Mouse (Mus musculus): ENCODE data around the gene Tmem221.
A peak's percentile ranks its signal among the peaks of the same experiment; 100 is the strongest.
"Not testable (repeated sequence)": the region's sequence is repeated elsewhere in the genome, so short reads cannot be mapped to it uniquely, and the experiment has no call there.

Tmem221 gene

GRCm38 (mm10) chr8:71547590-71547989 lies 11.1 kb downstream of the Tmem221 start:
- no peak for DNase-seq (ENCODE audit: low spot score)

GRCm38 (mm10) chr8:71545053-71545452 lies 13.6 kb downstream of the Tmem221 start:
- no peak for DNase-seq (ENCODE audit: low spot score)

- DNase-seq (ENCODE audit: low spot score): no peak
These were observed 14.9 kb downstream of the Tmem221 start for GRCm38 (mm10) chr8:71543755-71544154.

- peak; percentile 95 for DNase-seq (ENCODE audit: low spot score)
These were observed 15.9 kb downstream of the Tmem221 start, which contains the start of gene Mvb12a for GRCm38 (mm10) chr8:71542632-71543343. TSS of gene Mvb12a (plus strand) at chr8:71542922.

- DNase-seq (ENCODE audit: low spot score): peak; percentile 92
These were observed 21.4 kb downstream of the Tmem221 start, which contains the start of gene Bst2 for GRCm38 (mm10) chr8:71537028-71537867. TSS of gene Bst2 (minus strand) at chr8:71537456.

GRCm38 (mm10) chr8:71535663-71536062 lies 23.0 kb downstream of the Tmem221 start:
- DNase-seq (ENCODE audit: low spot score): no peak

GRCm38 (mm10) chr8:71534263-71534810 lies 24.3 kb downstream of the Tmem221 start:
- no peak for DNase-seq (ENCODE audit: low spot score)

- not testable (repeated sequence) for DNase-seq (ENCODE audit: low spot score)
These were observed 27.8 kb downstream of the Tmem221 start for GRCm38 (mm10) chr8:71530735-71531467.

- DNase-seq (ENCODE audit: low spot score): no peak
These were observed 30.2 kb downstream of the Tmem221 start for GRCm38 (mm10) chr8:71528362-71529073.

- DNase-seq (ENCODE audit: low spot score): no peak
These were observed 31.4 kb downstream of the Tmem221 start for GRCm38 (mm10) chr8:71527162-71527870.

- DNase-seq (ENCODE audit: low spot score): no peak
These were observed 32.4 kb downstream of the Tmem221 start for GRCm38 (mm10) chr8:71526272-71526671.

- DNase-seq (ENCODE audit: low spot score): no peak
These were observed 33.2 kb downstream of the Tmem221 start, which contains the start of gene Ccdc194 for GRCm38 (mm10) chr8:71525226-71526050. TSS of gene Ccdc194 (minus strand) at chr8:71525711.

GRCm38 (mm10) chr8:71521634-71522033 lies 37.0 kb downstream of the Tmem221 start:
- peak; percentile 98 for DNase-seq (ENCODE audit: low spot score)

GRCm38 (mm10) chr8:71519037-71519825 lies 39.4 kb downstream of the Tmem221 start:
- peak; percentile 79 for DNase-seq (ENCODE audit: low spot score)

GRCm38 (mm10) chr8:71516786-71517185 lies 41.9 kb downstream of the Tmem221 start:
- no peak for DNase-seq (ENCODE audit: low spot score)

- DNase-seq (ENCODE audit: low spot score): no peak
These were observed 43.6 kb downstream of the Tmem221 start for GRCm38 (mm10) chr8:71515043-71515442.

- DNase-seq (ENCODE audit: low spot score): no peak
These were observed 45.5 kb downstream of the Tmem221 start for GRCm38 (mm10) chr8:71513018-71513754.

GRCm38 (mm10) chr8:71511644-71512043 lies 47.0 kb downstream of the Tmem221 start, which contains the start of gene Plvap:
TSS of gene Plvap (minus strand) at chr8:71511752.
- no peak for DNase-seq (ENCODE audit: low spot score)
